Mouse (Mus musculus): ENCODE results near the gene Plcg1. TPM values are rescaled to one million over a fixed set of nuclear protein-coding genes. Genes with fewer than 3 reads are reported as not detected.

The Plcg1 gene
- 100 to 1,000 TPM; 109 to 113 TPM for total RNA-seq (2021)
- long read RNA-seq, experiment 1, full-length matches to known transcripts = 5 of 80 reads
- long read RNA-seq, experiment 1, partial matches to known transcripts = 35 of 80 reads
- long read RNA-seq, experiment 1, other reads (novel, unspliced or antisense) = 40 of 80 reads
- long read RNA-seq, experiment 2, full-length matches to known transcripts = 1 of 57 reads
- long read RNA-seq, experiment 2, partial matches to known transcripts = 32 of 57 reads
- long read RNA-seq, experiment 2, other reads (novel, unspliced or antisense) = 24 of 57 reads

- peak; percentile 94 for DNase-seq (ENCODE audit: low spot score in 2 of 2)
Observed at GRCm38 (mm10) chr2:160731117-160731838, at the start of gene Plcg1. TSS of gene Plcg1 (plus strand) at chr2:160731300.

- no peak for DNase-seq (ENCODE audit: low spot score in 2 of 2)
Observed at GRCm38 (mm10) chr2:160700271-160700670, 30.8 kb upstream of the Plcg1 start.

GRCm38 (mm10) chr2:160701603-160702002 lies 29.5 kb upstream of the Plcg1 start:
- no peak for DNase-seq (ENCODE audit: low spot score in 2 of 2)

- DNase-seq (ENCODE audit: low spot score in 2 of 2) = no peak
Observed at GRCm38 (mm10) chr2:160702824-160703223, 28.3 kb upstream of the Plcg1 start.

GRCm38 (mm10) chr2:160707673-160708072 lies 23.4 kb upstream of the Plcg1 start:
- no peak for DNase-seq (ENCODE audit: low spot score in 2 of 2)

GRCm38 (mm10) chr2:160715463-160716030 lies 15.6 kb upstream of the Plcg1 start:
- no peak for DNase-seq (ENCODE audit: low spot score in 2 of 2)

GRCm38 (mm10) chr2:160717269-160717668 lies 13.8 kb upstream of the Plcg1 start:
- peak in 1 of 2 experiments; percentile 50 for DNase-seq (ENCODE audit: low spot score in 2 of 2)

- DNase-seq (ENCODE audit: low spot score in 2 of 2) = no peak
Observed at GRCm38 (mm10) chr2:160718811-160719210, 12.3 kb upstream of the Plcg1 start.

GRCm38 (mm10) chr2:160722714-160723113 lies 8.4 kb upstream of the Plcg1 start:
- DNase-seq (ENCODE audit: low spot score in 2 of 2) = no peak

GRCm38 (mm10) chr2:160723613-160724375 lies 7.3 kb upstream of the Plcg1 start:
- no peak for DNase-seq (ENCODE audit: low spot score in 2 of 2)

- DNase-seq (ENCODE audit: low spot score in 2 of 2) = no peak
Observed at GRCm38 (mm10) chr2:160724536-160724935, 6.6 kb upstream of the Plcg1 start.

GRCm38 (mm10) chr2:160725877-160726864 lies 4.9 kb upstream of the Plcg1 start:
- DNase-seq (ENCODE audit: low spot score in 2 of 2) = no peak

- DNase-seq (ENCODE audit: low spot score in 2 of 2) = peak; percentile 63 to 74
Observed at GRCm38 (mm10) chr2:160728972-160729371, 2.1 kb upstream of the Plcg1 start.

GRCm38 (mm10) chr2:160729436-160729835 lies 1.7 kb upstream of the Plcg1 start:
- no peak for DNase-seq (ENCODE audit: low spot score in 2 of 2)

GRCm38 (mm10) chr2:160729851-160730796 lies 976 bp upstream of the Plcg1 start:
- DNase-seq (ENCODE audit: low spot score in 2 of 2) = no peak

- DNase-seq (ENCODE audit: low spot score in 2 of 2) = no peak
Observed at GRCm38 (mm10) chr2:160730797-160731116, 343 bp upstream of the Plcg1 start.

GRCm38 (mm10) chr2:160731839-160732261 lies 750 bp downstream of the Plcg1 start:
- peak; percentile 37 to 54 for DNase-seq (ENCODE audit: low spot score in 2 of 2)

- DNase-seq (ENCODE audit: low spot score in 2 of 2) = no peak
Observed at GRCm38 (mm10) chr2:160732420-160732995, 1.4 kb downstream of the Plcg1 start.

GRCm38 (mm10) chr2:160733131-160733531 lies 2.0 kb downstream of the Plcg1 start:
- DNase-seq (ENCODE audit: low spot score in 2 of 2) = no peak
